Mouse (Mus musculus) naive thymus-derived CD4-positive, alpha-beta T cell, adult 5 months (primary cell): Measurements from ENCODE around the gene Alpi. TPM values are rescaled to one million over a fixed set of nuclear protein-coding genes. Genes with fewer than 3 reads are reported as not detected.

Source experiments
- polyA plus RNA-seq: library from polyadenylated mRNA; unstranded; fragments of 100-300 nt; shearing (Covaris generic); gene quantifications from one replicate; pipeline ENCODE4 v1.2.1, GENCODE M21; 2017

The Alpi gene
- polyA plus RNA-seq, result not detected

GRCm38 (mm10) chr1:87101411-87101810 is at the start of gene Alpi:
Gene Alpi (minus strand): TSS chr1:87101606.

DNA sequence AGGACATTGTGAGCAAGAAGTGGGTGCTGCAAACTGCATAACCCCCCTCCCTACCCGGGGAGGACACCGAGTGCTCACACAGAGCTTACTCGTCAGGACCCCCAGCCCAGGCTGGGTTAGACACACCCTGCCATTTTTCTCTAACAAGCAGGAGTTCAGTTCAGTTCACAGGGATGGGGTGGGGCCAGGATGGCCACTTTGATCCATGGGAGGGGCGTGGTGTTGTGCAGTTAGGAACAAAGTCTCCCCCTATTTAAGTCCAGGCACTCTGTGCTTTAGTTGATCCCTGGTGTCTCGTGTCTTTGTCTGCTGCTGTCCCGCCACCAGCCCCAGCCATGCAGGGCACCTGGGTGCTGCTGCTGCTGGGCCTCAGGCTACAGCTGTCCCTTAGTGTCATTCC is 23.3 kb upstream of the Alpi start, which contains the start of gene Akp3:
TSS of gene Akp3 (plus strand) at position 301 of the 400 bp plus-strand sequence.

DNA sequence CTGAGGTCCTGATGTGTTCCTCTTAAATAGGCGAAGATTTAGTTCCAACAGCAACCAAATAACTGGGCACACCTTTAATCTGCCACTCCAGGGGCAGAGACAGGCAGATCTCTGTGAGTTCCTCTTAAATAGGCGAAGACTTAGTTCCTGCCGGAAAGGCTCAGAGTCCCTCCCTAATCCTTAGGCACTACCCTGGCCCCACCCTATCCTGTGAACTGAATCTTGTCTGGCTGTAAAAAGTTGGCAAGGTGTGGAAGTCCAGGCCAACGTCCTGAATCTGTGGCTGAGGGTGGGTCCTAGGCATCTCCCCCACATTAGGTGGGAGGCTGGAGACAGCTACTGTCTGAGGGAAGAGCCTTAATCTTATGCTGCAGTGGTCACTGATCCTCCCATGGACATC is 11.6 kb downstream of the Alpi start, which contains the start of gene Alppl2:
TSS of gene Alppl2 (minus strand) at position 101 of the 400 bp plus-strand sequence.

Other genes starting within 250 kb of the Alpi start
- not detected for gene Alppl2, start 11.7 kb downstream of the Alpi start, polyA plus RNA-seq
- not detected for gene Akp3, start 23.4 kb upstream of the Alpi start, polyA plus RNA-seq
- not detected for gene Ecel1, start 54.9 kb upstream of the Alpi start, polyA plus RNA-seq
- not detected for gene Prss56, start 81.7 kb upstream of the Alpi start, polyA plus RNA-seq
- not detected for gene Chrnd, start 89.0 kb upstream of the Alpi start, polyA plus RNA-seq
- gene Chrng, start 103.1 kb upstream of the Alpi start, polyA plus RNA-seq, result not detected
- gene Eif4e2, start 112.3 kb upstream of the Alpi start, polyA plus RNA-seq, result 169 TPM
- not detected for gene Efhd1, start 162.8 kb upstream of the Alpi start, polyA plus RNA-seq
- gene Gigyf2, start 225.4 kb upstream of the Alpi start, polyA plus RNA-seq, result 66.0 TPM